Mouse (Mus musculus) limb, embryonic 15.5 days (tissue): ENCODE results near the gene Zdhhc11. TPM values are rescaled to one million over a fixed set of nuclear protein-coding genes. Genes with fewer than 3 reads are reported as not detected.

Source experiments
- ATAC-seq: fragments of 200-750 bp; cut with Nextera tagmentation; 2 replicates; pipeline ENCODE4 v1.8.0; 2017; ENCODE audit warnings: low read depth, moderate TSS enrichment; ENCODE audit not compliant: insufficient number of reproducible peaks, low FRiP score, low TSS enrichment
- H3K27ac ChIP-seq: fragments of 300-500 bp; sonication (generic); 2 replicates; pipeline ENCODE4 v1.5.1; 2015; ENCODE audit warnings: moderate library complexity, mild to moderate bottlenecking, inconsistent platforms
- H3K27me3 ChIP-seq: fragments of 300-500 bp; sonication (generic); 2 replicates; pipeline ENCODE4 v1.6.1; 2015; ENCODE audit warnings: inconsistent platforms
- H3K36me3 ChIP-seq: fragments of 300-500 bp; sonication (generic); 2 replicates; pipeline ENCODE4 v1.6.1; 2015; ENCODE audit warnings: inconsistent platforms
- H3K4me1 ChIP-seq: fragments of 300-500 bp; sonication (generic); 2 replicates; pipeline ENCODE4 v1.6.1; 2015; ENCODE audit warnings: inconsistent platforms
- H3K4me2 ChIP-seq: fragments of 300-500 bp; sonication (generic); 2 replicates; pipeline ENCODE4 v1.6.1; 2015; ENCODE audit warnings: mild to moderate bottlenecking, inconsistent platforms
- H3K4me3 ChIP-seq: fragments of 300-500 bp; sonication (generic); 2 replicates; pipeline ENCODE4 v1.5.1; 2015; ENCODE audit warnings: mild to moderate bottlenecking, inconsistent platforms
- H3K9ac ChIP-seq: fragments of 300-500 bp; sonication (generic); 2 replicates; pipeline ENCODE4 v1.6.1; 2015; ENCODE audit warnings: inconsistent platforms
- H3K9me3 ChIP-seq: fragments of 300-500 bp; sonication (generic); 2 replicates; pipeline ENCODE4 v1.6.1; 2016; ENCODE audit warnings: inconsistent platforms
- WGBS: fragments of 180-500 bp; shearing (Covaris S2); methylation state at CpG from one replicate; pipeline ENCODE4 v1.1.7; 2015; 5-methylcytosine and 5-hydroxymethylcytosine counted together
- microRNA-seq: library from miRNA; unstranded; fragments of <30 nt; microRNA quantifications from one replicate; pipeline ENCODE4, GENCODE M21; 2016
- polyA plus RNA-seq: library from polyadenylated mRNA; unstranded; fragments of >200 nt; fragmentation: Nextera tagmentation; extraction: Ambion mirVana; gene quantifications from 2 replicates; pipeline ENCODE4 v1.2.1, GENCODE M21; 2015

The Zdhhc11 gene
- polyA plus RNA-seq, 1 experiment from 2014 or later: not detected

DNA sequence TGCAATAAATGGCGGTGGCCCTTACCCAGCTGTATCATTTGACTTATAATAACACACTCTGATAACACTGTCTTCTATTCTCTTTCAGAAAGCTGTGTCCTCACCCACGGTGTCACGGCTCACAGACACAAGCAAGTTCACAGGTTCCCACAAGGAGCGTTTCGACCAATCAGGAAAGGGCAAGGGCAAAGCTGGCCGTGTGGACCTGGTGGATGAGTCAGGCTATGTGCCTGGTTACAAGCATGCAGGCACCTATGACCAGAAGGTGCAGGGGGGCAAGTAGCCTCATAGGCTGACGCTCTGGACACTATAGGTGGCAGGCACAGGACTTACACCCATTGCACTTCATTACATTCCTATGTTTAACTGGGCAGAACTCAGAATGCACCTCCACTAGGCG is 67.5 kb downstream of the Zdhhc11 start:
- no peaks in the 10 kb centered on the region for H3K9me3 ChIP-seq

DNA sequence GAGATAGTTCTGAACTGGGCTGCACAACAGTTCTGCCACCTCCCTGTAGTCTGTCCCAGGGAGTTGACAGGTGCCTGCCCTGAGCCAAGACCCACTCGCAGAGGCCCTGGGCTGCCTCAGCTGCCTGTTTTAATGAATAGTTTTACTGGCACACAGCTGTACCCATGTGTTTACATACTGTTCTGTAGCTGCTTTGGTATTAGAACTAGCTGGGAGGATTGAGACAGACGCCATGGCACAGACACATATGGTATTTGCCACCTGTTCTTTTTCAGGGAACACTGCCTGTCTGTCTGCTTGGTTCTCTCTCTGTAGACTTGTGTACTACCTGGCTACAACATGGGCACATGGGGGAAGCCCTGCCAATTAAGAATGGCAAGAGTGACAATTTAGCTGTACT is 71.1 kb downstream of the Zdhhc11 start:
- H3K9ac ChIP-seq: no peak overlapping the region
- no peak overlapping the region for H3K4me3 ChIP-seq
- H3K9me3 ChIP-seq: no peaks in the 10 kb centered on the region
- H3K4me1 ChIP-seq: no peaks in the 10 kb centered on the region
- no peak for ATAC-seq
- no peak overlapping the region for H3K27ac ChIP-seq
- no peak overlapping the region for H3K4me2 ChIP-seq
- 57% methylated on average over 2 of the region's 2 CpGs for WGBS
- H3K27me3 ChIP-seq: no peaks in the 10 kb centered on the region
- H3K36me3 ChIP-seq: peaks cover 21% of the 10 kb centered on the region

More for the DNA sequence above, 67.5 kb downstream of the Zdhhc11 start:
- no peak overlapping the region for H3K9ac ChIP-seq
- no peak overlapping the region for H3K27ac ChIP-seq
- H3K4me3 ChIP-seq: no peak overlapping the region
- no peaks in the 10 kb centered on the region for H3K27me3 ChIP-seq
- no peak for ATAC-seq
- H3K4me2 ChIP-seq: no peak overlapping the region
- H3K4me1 ChIP-seq: 0 out of 2 replicates have a peak, but pooled peaks cover under 1% of the 10 kb centered on the region
- H3K36me3 ChIP-seq: 0 out of 2 replicates have a peak, but pooled peaks cover 2% of the 10 kb centered on the region
- WGBS: 81% methylated on average over 8 of the region's 8 CpGs

DNA sequence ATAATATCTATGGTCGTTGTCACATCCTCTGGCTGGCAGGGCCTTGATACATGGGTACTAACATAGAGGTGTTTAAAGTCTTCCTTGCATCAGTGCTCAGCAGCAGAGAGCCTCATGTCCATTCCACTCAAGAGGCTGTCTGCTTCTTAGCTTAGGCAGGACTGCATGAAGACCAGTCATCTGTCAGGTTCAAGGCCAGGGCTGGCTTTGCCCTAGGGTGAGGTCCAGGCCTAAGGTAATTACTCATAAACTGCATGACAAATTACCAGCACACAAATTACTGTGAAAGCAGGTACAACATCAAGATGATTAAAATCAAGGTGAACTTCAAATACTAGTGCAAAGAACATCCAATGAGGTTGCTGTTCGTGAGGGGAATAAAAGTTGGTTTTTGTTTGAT is 72.1 kb downstream of the Zdhhc11 start:
- WGBS: 92% methylated on average over 2 of the region's 2 CpGs
- H3K27ac ChIP-seq: no peak overlapping the region

DNA sequence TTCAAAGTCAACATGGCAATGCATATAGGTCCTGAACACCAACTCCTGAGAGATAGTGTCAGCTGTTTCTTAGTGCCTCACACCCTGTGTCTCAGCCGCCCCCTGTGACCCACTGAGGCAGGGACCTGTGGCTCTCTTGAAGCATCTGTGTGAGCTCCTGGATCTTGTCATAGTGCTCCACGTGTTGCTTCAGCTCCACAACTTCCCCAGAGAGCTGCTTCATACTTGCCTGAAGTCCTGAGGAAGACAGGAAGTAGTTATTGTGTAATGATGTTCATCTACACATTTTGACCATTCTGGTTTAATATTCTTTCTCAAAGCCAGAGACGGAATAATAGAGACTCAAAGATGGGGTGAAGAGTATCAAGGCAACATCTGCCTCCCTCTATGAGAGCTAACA is 76.3 kb downstream of the Zdhhc11 start:
- Histone ChIP-seq H3K4me1 (no peaks in the 10 kb centered on the region), H3K36me3 (peaks cover 45% of the 10 kb centered on the region), H3K9ac (no peak overlapping the region), H3K27me3 (no peaks in the 10 kb centered on the region), H3K4me2 (no peak overlapping the region), H3K27ac (no peak overlapping the region), H3K9me3 (no peaks in the 10 kb centered on the region), H3K4me3 (no peak overlapping the region)
- ATAC-seq: no peak
- WGBS: 78% methylated on average over 3 of the region's 3 CpGs

More for the DNA sequence above, 72.1 kb downstream of the Zdhhc11 start:
- H3K36me3 ChIP-seq: peaks cover 27% of the 10 kb centered on the region
- no peak for ATAC-seq
- H3K9ac ChIP-seq: no peak overlapping the region
- no peaks in the 10 kb centered on the region for H3K9me3 ChIP-seq
- H3K4me3 ChIP-seq: no peak overlapping the region
- no peak overlapping the region for H3K4me2 ChIP-seq
- no peaks in the 10 kb centered on the region for H3K27me3 ChIP-seq
- no peaks in the 10 kb centered on the region for H3K4me1 ChIP-seq

Small RNA genes within 50 kb of the gene (microRNA-seq; reads per million reads assigned to microRNA genes)
- not detected for gene Gm25197

Other genes with a start within 250 kb of the Zdhhc11 start
- gene Slc12a7, start 230.8 kb upstream of the Zdhhc11 start, polyA plus RNA-seq: 12.6 and 14.3 TPM in 2 replicates
- 44.1 and 46.7 TPM in 2 replicates for gene Nkd2, start 116.2 kb upstream of the Zdhhc11 start, polyA plus RNA-seq
- gene Trip13, start 26.1 kb upstream of the Zdhhc11 start, polyA plus RNA-seq: 28.6 and 30.0 TPM in 2 replicates
- 50.8 and 50.9 TPM in 2 replicates for gene Brd9, start 26.0 kb upstream of the Zdhhc11 start, polyA plus RNA-seq
- gene Tppp, start 45.6 kb downstream of the Zdhhc11 start, polyA plus RNA-seq: 1.8 and 3.3 TPM in 2 replicates
- gene Cep72, start 98.4 kb downstream of the Zdhhc11 start, polyA plus RNA-seq: 10.7 and 10.9 TPM in 2 replicates
- 0.04 and 0.21 TPM in 2 replicates for gene Slc9a3, start 157.6 kb downstream of the Zdhhc11 start, polyA plus RNA-seq
- 79.0 and 82.2 TPM in 2 replicates for gene Exoc3, start 244.9 kb downstream of the Zdhhc11 start, polyA plus RNA-seq